Mouse (Mus musculus): ENCODE results near the gene Fbxo33. TPM values are rescaled to one million over a fixed set of nuclear protein-coding genes. Genes with fewer than 3 reads are reported as not detected.

Fbxo33 gene
- polyA plus RNA-seq (2014; fragmentation: Nextera tagmentation; extraction: Ambion mirVana): 8.5 and 11.9 TPM in 2 replicates

DNA sequence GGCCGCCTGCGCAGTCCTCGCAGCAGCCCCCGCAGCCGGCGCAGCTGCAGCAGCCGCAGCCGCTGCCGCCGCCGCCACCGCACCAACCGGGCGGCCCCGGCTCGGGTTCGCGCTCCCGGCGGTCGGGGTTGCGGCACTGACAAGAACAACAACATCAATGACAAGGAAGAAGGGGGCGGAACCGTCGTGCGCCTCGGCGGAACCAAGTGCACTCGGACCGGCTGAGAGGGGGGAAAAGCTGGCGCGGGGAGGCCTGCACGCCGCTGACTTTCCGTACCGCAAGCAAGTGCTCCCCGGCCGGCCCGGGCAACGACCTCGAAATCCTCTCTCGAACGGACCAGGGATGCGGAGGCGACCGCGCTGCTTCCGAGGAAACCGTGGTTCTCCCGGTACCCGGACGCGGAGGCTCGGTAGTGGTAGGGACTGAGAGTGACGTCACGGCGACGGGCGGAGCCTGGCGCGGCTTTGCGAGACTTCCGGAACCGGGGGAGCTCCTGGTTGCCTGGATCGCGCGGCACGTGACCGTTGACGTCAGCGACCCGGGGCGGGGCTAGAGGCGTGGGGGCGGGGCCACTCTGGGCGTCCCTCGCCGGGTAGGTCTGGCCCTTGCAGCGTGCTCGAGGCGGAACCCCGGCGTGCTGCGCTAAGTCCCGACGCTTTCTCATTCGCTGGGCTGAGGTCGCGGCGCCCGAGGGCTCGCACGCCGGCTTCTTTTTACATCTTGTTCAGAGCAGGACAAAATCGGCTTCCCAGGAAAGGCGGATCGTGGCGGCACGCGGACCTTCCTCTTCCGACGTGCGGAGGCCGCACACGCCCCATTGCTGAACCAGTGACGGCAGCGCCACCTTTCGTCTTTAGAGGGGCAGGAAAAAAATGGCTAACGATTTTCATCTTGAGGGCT is at the start of gene Fbxo33:
Fbxo33 (minus strand) TSS at position 401 of the 901 bp plus-strand sequence.
- Histone ChIP-seq H3K4me3 (ENCODE audit: control insufficient read depth in 1 of 2, insufficient read depth in 1 of 2, low read depth in 1 of 2, low read length in 2 of 2) (peak within 1 kb of the TSS; percentile 94 to 100), H3K27me3 (ENCODE audit: control insufficient read depth, insufficient read depth, low read length) (no peaks in the 10 kb centered on the region), H3K4me1 (ENCODE audit: control insufficient read depth in 2 of 2, insufficient read depth in 2 of 2, low read length in 2 of 2) (peaks cover 3 to 16% of the 10 kb centered on the region in 2 experiments), H3K4me2 (ENCODE audit: low read length) (peak within 1 kb of the TSS; percentile 72), H3K9ac (ENCODE audit: low read length) (peak within 1 kb of the TSS; percentile 88), H3K9me3 (ENCODE audit: control insufficient read depth, low read length) (no peaks in the 10 kb centered on the region), H3K27ac (replicated peaks in 1 of 2; ENCODE audit: control insufficient read depth in 1 of 2, insufficient read depth in 1 of 2, low read depth in 2 of 2, low read length in 2 of 2) (peak within 1 kb of the TSS; percentile 94 to 99), H3K36me3 (ENCODE audit: control insufficient read depth, insufficient read depth, low read length) (no peaks in the 10 kb centered on the region)
- under 1% methylated on average over 87 of the region's 109 CpGs for WGBS
- ATAC-seq (ENCODE audit: insufficient number of reproducible peaks, insufficient read depth, low FRiP score, low read depth): peak; percentile 96

DNA sequence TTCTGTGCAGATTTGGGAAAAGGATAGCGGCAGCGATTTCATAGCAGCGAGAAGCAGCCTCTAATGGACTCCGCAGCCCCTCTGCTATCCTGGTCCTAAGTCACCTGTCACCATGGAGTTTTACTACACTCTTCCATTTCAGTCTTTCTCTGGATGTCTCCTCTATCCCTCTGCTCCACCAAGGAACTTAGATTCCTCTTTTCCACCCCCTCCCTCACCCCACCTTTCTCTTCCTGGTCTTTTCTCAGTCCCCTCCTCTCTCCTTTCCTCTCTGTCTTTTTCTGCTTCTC is 46.4 kb upstream of the Fbxo33 start:
- H3K27me3 ChIP-seq (ENCODE audit: control insufficient read depth, insufficient read depth, low read length): no peaks in the 10 kb centered on the region
- no peak overlapping the region for H3K4me3 ChIP-seq (ENCODE audit: control insufficient read depth in 1 of 2, insufficient read depth in 1 of 2, low read depth in 1 of 2, low read length in 2 of 2)
- no peaks in the 10 kb centered on the region for H3K4me1 ChIP-seq (ENCODE audit: control insufficient read depth in 2 of 2, insufficient read depth in 2 of 2, low read length in 2 of 2)
- no peak for ATAC-seq (ENCODE audit: insufficient number of reproducible peaks, insufficient read depth, low FRiP score, low read depth)
- no peak overlapping the region for H3K9ac ChIP-seq (ENCODE audit: low read length)
- no peaks in the 10 kb centered on the region for H3K9me3 ChIP-seq (ENCODE audit: control insufficient read depth, low read length)
- no peak overlapping the region for H3K27ac ChIP-seq (replicated peaks in 1 of 2; ENCODE audit: control insufficient read depth in 1 of 2, insufficient read depth in 1 of 2, low read depth in 2 of 2, low read length in 2 of 2)
- H3K36me3 ChIP-seq (ENCODE audit: control insufficient read depth, insufficient read depth, low read length): no peaks in the 10 kb centered on the region
- H3K4me2 ChIP-seq (ENCODE audit: low read length): peak overlapping the region; percentile 13; the same call in 1 of the 2 replicates
- 82% methylated on average over 4 of the region's 4 CpGs for WGBS

DNA sequence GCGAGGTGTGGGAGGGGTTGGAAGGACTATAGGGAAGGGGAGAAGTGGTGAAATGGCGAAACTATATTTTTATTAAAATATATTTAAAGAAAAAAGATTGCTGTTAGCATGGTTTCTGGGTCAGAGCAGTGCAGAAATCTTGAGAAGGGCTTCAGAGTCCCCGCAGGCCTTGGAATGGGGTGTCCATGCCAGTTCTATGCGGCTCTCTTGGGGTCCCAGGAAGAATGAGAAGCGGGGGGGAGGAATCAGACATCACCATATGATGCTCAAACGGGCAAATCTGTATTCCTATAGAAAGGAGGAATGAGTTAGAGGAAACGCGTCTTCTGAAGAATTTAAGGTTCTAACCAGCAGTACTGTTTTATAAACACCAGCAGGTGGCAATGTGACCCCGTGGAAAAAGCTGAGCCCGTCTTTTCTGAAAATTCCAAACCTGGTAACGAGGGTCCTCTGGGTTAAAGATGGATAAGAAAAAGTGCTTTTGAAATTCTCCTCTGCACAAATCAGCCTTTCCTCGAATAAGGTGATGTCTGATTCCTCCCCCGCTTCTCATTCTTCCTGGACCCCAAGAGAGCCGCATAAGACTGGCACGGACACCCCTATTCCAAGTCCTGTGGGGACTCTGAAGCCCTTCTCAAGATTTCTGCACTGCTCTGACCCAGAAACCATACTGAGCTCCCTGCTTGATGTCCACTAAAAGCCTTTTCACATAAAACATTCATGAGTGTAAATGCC is 45.8 kb upstream of the Fbxo33 start:
- no peaks in the 10 kb centered on the region for H3K27me3 ChIP-seq (ENCODE audit: control insufficient read depth, insufficient read depth, low read length)
- no peaks in the 10 kb centered on the region for H3K36me3 ChIP-seq (ENCODE audit: control insufficient read depth, insufficient read depth, low read length)
- ATAC-seq (ENCODE audit: insufficient number of reproducible peaks, insufficient read depth, low FRiP score, low read depth): no peak
- no peaks in the 10 kb centered on the region for H3K4me1 ChIP-seq (ENCODE audit: control insufficient read depth in 2 of 2, insufficient read depth in 2 of 2, low read length in 2 of 2)
- H3K4me3 ChIP-seq (ENCODE audit: control insufficient read depth in 1 of 2, insufficient read depth in 1 of 2, low read depth in 1 of 2, low read length in 2 of 2): no peak overlapping the region
- no peaks in the 10 kb centered on the region for H3K9me3 ChIP-seq (ENCODE audit: control insufficient read depth, low read length)
- no peak overlapping the region for H3K9ac ChIP-seq (ENCODE audit: low read length)
- WGBS: 32% methylated on average over 15 of the region's 15 CpGs
- H3K27ac ChIP-seq (replicated peaks in 1 of 2; ENCODE audit: control insufficient read depth in 1 of 2, insufficient read depth in 1 of 2, low read depth in 2 of 2, low read length in 2 of 2): no peak overlapping the region
- peak overlapping the region; percentile 13; the same call in 1 of the 2 replicates for H3K4me2 ChIP-seq (ENCODE audit: low read length)

DNA sequence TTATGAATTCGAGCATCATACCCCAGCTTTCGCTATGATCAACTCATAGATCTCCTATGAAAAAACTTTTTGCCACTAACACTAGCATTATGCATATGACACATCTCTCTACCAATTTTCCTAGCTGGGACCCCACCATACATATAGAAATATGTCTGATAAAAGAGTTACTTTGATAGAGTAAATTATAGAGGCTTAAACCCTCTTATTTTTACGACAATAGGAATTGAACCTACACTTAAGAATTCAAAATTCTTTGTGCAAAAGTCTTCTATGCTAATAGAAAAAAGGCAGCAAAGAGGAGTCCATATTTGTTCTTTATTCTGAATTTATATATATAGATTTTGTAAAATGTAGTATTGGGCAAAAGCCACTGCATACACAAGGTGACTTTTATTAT is 43.3 kb upstream of the Fbxo33 start:
- Histone ChIP-seq H3K4me1 (ENCODE audit: control insufficient read depth in 2 of 2, insufficient read depth in 2 of 2, low read length in 2 of 2) (no peaks in the 10 kb centered on the region), H3K4me3 (ENCODE audit: control insufficient read depth in 1 of 2, insufficient read depth in 1 of 2, low read depth in 1 of 2, low read length in 2 of 2) (no peak overlapping the region), H3K4me2 (ENCODE audit: low read length) (no peak overlapping the region), H3K27me3 (ENCODE audit: control insufficient read depth, insufficient read depth, low read length) (no peaks in the 10 kb centered on the region), H3K9me3 (ENCODE audit: control insufficient read depth, low read length) (no peaks in the 10 kb centered on the region), H3K27ac (replicated peaks in 1 of 2; ENCODE audit: control insufficient read depth in 1 of 2, insufficient read depth in 1 of 2, low read depth in 2 of 2, low read length in 2 of 2) (no peak overlapping the region), H3K36me3 (ENCODE audit: control insufficient read depth, insufficient read depth, low read length) (no peaks in the 10 kb centered on the region), H3K9ac (ENCODE audit: low read length) (no peak overlapping the region)
- WGBS: 74% methylated on average over 3 of the region's 3 CpGs
- no peak for ATAC-seq (ENCODE audit: insufficient number of reproducible peaks, insufficient read depth, low FRiP score, low read depth)

DNA sequence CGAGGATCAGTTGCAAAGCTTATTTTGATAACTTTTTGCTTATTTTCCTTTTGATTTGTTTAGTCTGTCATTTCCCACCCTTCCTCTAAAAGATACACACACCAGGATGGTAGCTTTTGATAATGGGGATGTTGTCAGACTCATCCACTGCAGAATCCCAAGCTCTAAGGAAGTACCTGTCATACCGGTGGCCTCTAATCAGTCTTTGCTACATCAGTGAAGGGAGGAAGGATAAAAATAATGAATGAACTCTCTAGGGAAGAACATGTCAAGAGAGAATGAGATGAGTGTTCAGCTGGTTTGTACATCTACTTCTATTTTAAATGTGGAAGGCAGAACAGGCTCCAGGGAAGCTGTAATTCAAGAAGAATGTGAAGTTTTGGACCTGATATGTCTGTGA is 41.3 kb upstream of the Fbxo33 start:
- Histone ChIP-seq H3K4me1 (ENCODE audit: control insufficient read depth in 2 of 2, insufficient read depth in 2 of 2, low read length in 2 of 2) (no peaks in the 10 kb centered on the region), H3K4me3 (ENCODE audit: control insufficient read depth in 1 of 2, insufficient read depth in 1 of 2, low read depth in 1 of 2, low read length in 2 of 2) (no peak overlapping the region), H3K36me3 (ENCODE audit: control insufficient read depth, insufficient read depth, low read length) (no peaks in the 10 kb centered on the region), H3K9ac (ENCODE audit: low read length) (no peak overlapping the region), H3K4me2 (ENCODE audit: low read length) (no peak overlapping the region), H3K9me3 (ENCODE audit: control insufficient read depth, low read length) (no peaks in the 10 kb centered on the region), H3K27me3 (ENCODE audit: control insufficient read depth, insufficient read depth, low read length) (no peaks in the 10 kb centered on the region), H3K27ac (replicated peaks in 1 of 2; ENCODE audit: control insufficient read depth in 1 of 2, insufficient read depth in 1 of 2, low read depth in 2 of 2, low read length in 2 of 2) (no peak overlapping the region)
- WGBS: 42% methylated on average over 2 of the region's 2 CpGs
- ATAC-seq (ENCODE audit: insufficient number of reproducible peaks, insufficient read depth, low FRiP score, low read depth): no peak

DNA sequence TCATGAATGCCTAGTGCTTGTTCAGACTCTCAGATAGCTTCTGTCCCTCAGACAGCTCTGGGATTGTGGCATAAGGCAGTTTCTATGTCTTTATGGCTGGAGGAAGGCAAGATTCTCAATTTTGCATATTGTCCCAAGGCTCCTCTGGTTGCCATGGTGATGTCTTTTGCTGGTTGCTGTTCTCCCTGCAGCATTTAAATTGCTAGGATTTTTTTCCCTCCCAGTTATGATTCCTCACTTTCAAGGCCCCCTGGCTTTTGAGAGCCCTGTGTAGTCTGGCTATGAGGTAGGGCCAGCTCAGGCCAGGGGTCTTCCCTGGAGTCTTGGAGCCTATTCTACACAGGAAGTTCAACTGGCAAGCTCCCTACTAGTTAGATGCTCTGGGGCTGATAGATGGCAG is 40.8 kb upstream of the Fbxo33 start:
- H3K9me3 ChIP-seq (ENCODE audit: control insufficient read depth, low read length): no peaks in the 10 kb centered on the region
- H3K4me3 ChIP-seq (ENCODE audit: control insufficient read depth in 1 of 2, insufficient read depth in 1 of 2, low read depth in 1 of 2, low read length in 2 of 2): no peak overlapping the region
- no peaks in the 10 kb centered on the region for H3K4me1 ChIP-seq (ENCODE audit: control insufficient read depth in 2 of 2, insufficient read depth in 2 of 2, low read length in 2 of 2)
- no peak overlapping the region for H3K4me2 ChIP-seq (ENCODE audit: low read length)
- ATAC-seq (ENCODE audit: insufficient number of reproducible peaks, insufficient read depth, low FRiP score, low read depth): no peak
- no peaks in the 10 kb centered on the region for H3K36me3 ChIP-seq (ENCODE audit: control insufficient read depth, insufficient read depth, low read length)
- H3K9ac ChIP-seq (ENCODE audit: low read length): no peak overlapping the region
- H3K27ac ChIP-seq (replicated peaks in 1 of 2; ENCODE audit: control insufficient read depth in 1 of 2, insufficient read depth in 1 of 2, low read depth in 2 of 2, low read length in 2 of 2): no peak overlapping the region
- H3K27me3 ChIP-seq (ENCODE audit: control insufficient read depth, insufficient read depth, low read length): no peaks in the 10 kb centered on the region

DNA sequence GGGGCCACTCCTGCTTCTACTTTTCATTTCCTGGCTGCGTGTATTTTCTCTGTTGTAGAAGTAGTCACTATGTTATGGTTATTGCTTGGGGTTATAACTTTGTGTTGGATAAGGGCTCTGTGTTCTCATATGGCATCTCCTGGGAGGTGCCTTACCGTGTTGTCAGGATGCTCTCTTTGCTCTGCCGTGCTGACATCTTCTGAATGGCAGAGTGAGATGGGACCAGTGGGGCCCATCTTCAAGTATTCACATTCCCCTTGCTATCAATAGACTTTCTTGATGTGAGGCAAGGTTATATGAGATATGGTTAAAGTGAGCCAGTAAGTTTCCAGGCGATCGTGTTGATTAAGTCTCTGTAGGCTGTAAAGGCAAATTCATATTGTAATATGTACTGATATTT is 39.5 kb upstream of the Fbxo33 start:
- WGBS: 83% methylated on average over 5 of the region's 5 CpGs

More for the DNA sequence above, 39.5 kb upstream of the Fbxo33 start:
- H3K4me2 ChIP-seq (ENCODE audit: low read length): no peak overlapping the region
- no peaks in the 10 kb centered on the region for H3K36me3 ChIP-seq (ENCODE audit: control insufficient read depth, insufficient read depth, low read length)
- H3K4me1 ChIP-seq (ENCODE audit: control insufficient read depth in 2 of 2, insufficient read depth in 2 of 2, low read length in 2 of 2): no peaks in the 10 kb centered on the region
- no peak overlapping the region for H3K4me3 ChIP-seq (ENCODE audit: control insufficient read depth in 1 of 2, insufficient read depth in 1 of 2, low read depth in 1 of 2, low read length in 2 of 2)
- no peak overlapping the region for H3K27ac ChIP-seq (replicated peaks in 1 of 2; ENCODE audit: control insufficient read depth in 1 of 2, insufficient read depth in 1 of 2, low read depth in 2 of 2, low read length in 2 of 2)
- ATAC-seq (ENCODE audit: insufficient number of reproducible peaks, insufficient read depth, low FRiP score, low read depth): no peak
- no peaks in the 10 kb centered on the region for H3K27me3 ChIP-seq (ENCODE audit: control insufficient read depth, insufficient read depth, low read length)
- no peak overlapping the region for H3K9ac ChIP-seq (ENCODE audit: low read length)
- H3K9me3 ChIP-seq (ENCODE audit: control insufficient read depth, low read length): no peaks in the 10 kb centered on the region
